Mouse (Mus musculus) hindbrain, embryonic 15.5 days (tissue): ENCODE data around the gene Hephl1. TPM values are rescaled to one million over a fixed set of nuclear protein-coding genes. Genes with fewer than 3 reads are reported as not detected.

Experiments
- ATAC-seq: fragments of 200-750 bp; cut with Nextera tagmentation; 2 replicates; pipeline ENCODE4 v1.8.0; 2017; ENCODE audit warnings: low read depth, moderate number of reproducible peaks, moderate TSS enrichment; ENCODE audit not compliant: low FRiP score
- H3K27ac ChIP-seq: fragments of 300-500 bp; sonication (generic); replicated peaks from 2 replicates; pipeline ENCODE4 v1.5.1; 2015; ENCODE audit warnings: mild to moderate bottlenecking, inconsistent platforms
- H3K27me3 ChIP-seq: fragments of 300-500 bp; sonication (generic); 2 replicates; pipeline ENCODE4 v1.6.1; 2015; ENCODE audit warnings: control low read depth, inconsistent platforms
- H3K36me3 ChIP-seq: fragments of 300-500 bp; sonication (generic); 2 replicates; pipeline ENCODE4 v1.6.1; 2015; ENCODE audit warnings: control low read depth, inconsistent platforms
- H3K4me1 ChIP-seq: fragments of 300-500 bp; sonication (generic); replicated peaks from 2 replicates; pipeline ENCODE4 v1.6.1; 2015; ENCODE audit warnings: control low read depth, inconsistent platforms
- H3K4me2 ChIP-seq: fragments of 300-500 bp; sonication (generic); 2 replicates; pipeline ENCODE4 v1.6.1; 2015; ENCODE audit warnings: moderate library complexity, mild to moderate bottlenecking, inconsistent platforms
- H3K4me3 ChIP-seq: fragments of 300-500 bp; sonication (generic); 2 replicates; pipeline ENCODE4 v1.5.1; 2015; ENCODE audit warnings: mild to moderate bottlenecking, inconsistent platforms
- H3K9ac ChIP-seq: fragments of 300-500 bp; sonication (generic); 2 replicates; pipeline ENCODE4 v1.6.1; 2015; ENCODE audit warnings: inconsistent platforms
- H3K9me3 ChIP-seq: fragments of 300-500 bp; sonication (generic); 2 replicates; pipeline ENCODE4 v1.6.1; 2016; ENCODE audit warnings: control low read depth, inconsistent platforms
- WGBS: fragments of 180-500 bp; shearing (Covaris S2); methylation state at CpG from one replicate; pipeline ENCODE4 v1.1.7; 2015; 5-methylcytosine and 5-hydroxymethylcytosine counted together
- polyA plus RNA-seq: library from polyadenylated mRNA; unstranded; fragments of >200 nt; fragmentation: Nextera tagmentation; extraction: Ambion mirVana; gene quantifications from 2 replicates; pipeline ENCODE4 v1.2.1, GENCODE M21; 2015

The Hephl1 gene
- polyA plus RNA-seq, 1 experiment from 2014 or later: not detected

- Histone ChIP-seq H3K4me1 (0 out of 2 replicates have a peak, but pooled peaks cover 7% of the 10 kb centered on the region), H3K9ac (no peak overlapping the region), H3K27me3 (no peaks in the 10 kb centered on the region), H3K36me3 (0 out of 2 replicates have a peak, but pooled peaks cover 5% of the 10 kb centered on the region), H3K27ac (no peak overlapping the region), H3K4me3 (no peak overlapping the region), H3K9me3 (no peaks in the 10 kb centered on the region), H3K4me2 (no peak overlapping the region)
- 0 out of 2 replicates have a peak, but pooled peaks have one; percentile 39 for ATAC-seq
- 68% methylated on average over 8 of the region's 8 CpGs for WGBS
Measured at GRCm38 (mm10) chr9:15030771-15031170, 81.1 kb downstream of the Hephl1 start.

GRCm38 (mm10) chr9:15029025-15029727 lies 82.7 kb downstream of the Hephl1 start:
- H3K27ac ChIP-seq: no peak overlapping the region
- no peaks in the 10 kb centered on the region for H3K27me3 ChIP-seq
- no peak overlapping the region for H3K4me2 ChIP-seq
- no peak overlapping the region for H3K4me3 ChIP-seq
- H3K9ac ChIP-seq: no peak overlapping the region
- 0 out of 2 replicates have a peak, but pooled peaks cover 5% of the 10 kb centered on the region for H3K36me3 ChIP-seq
- WGBS: 60% methylated on average over 5 of the region's 5 CpGs
- no peaks in the 10 kb centered on the region for H3K9me3 ChIP-seq
- 0 out of 2 replicates have a peak, but pooled peaks cover 3% of the 10 kb centered on the region for H3K4me1 ChIP-seq
- peak; percentile 39; the same call in 1 of the 2 replicates for ATAC-seq

GRCm38 (mm10) chr9:15027725-15028124 lies 84.2 kb downstream of the Hephl1 start:
- Histone ChIP-seq H3K4me3 (no peak overlapping the region), H3K27ac (no peak overlapping the region), H3K9me3 (no peaks in the 10 kb centered on the region), H3K4me2 (no peak overlapping the region), H3K36me3 (0 out of 2 replicates have a peak, but pooled peaks cover 5% of the 10 kb centered on the region), H3K9ac (no peak overlapping the region), H3K4me1 (no peaks in the 10 kb centered on the region), H3K27me3 (no peaks in the 10 kb centered on the region)
- no peak for ATAC-seq
- 69% methylated on average over 3 of the region's 3 CpGs for WGBS

- H3K36me3 ChIP-seq: 0 out of 2 replicates have a peak, but pooled peaks cover 10% of the 10 kb centered on the region
- 94% methylated on average over 1 of the region's 1 CpGs for WGBS
- H3K27ac ChIP-seq: no peak overlapping the region
- no peak overlapping the region for H3K4me2 ChIP-seq
- H3K4me1 ChIP-seq: 0 out of 2 replicates have a peak, but pooled peaks cover 4% of the 10 kb centered on the region
- H3K9ac ChIP-seq: no peak overlapping the region
- ATAC-seq: no peak
- H3K4me3 ChIP-seq: no peak overlapping the region
- no peaks in the 10 kb centered on the region for H3K9me3 ChIP-seq
- H3K27me3 ChIP-seq: no peaks in the 10 kb centered on the region
Measured at GRCm38 (mm10) chr9:15023049-15023448, 88.9 kb downstream of the Hephl1 start.

GRCm38 (mm10) chr9:15021156-15021555 lies 90.8 kb downstream of the Hephl1 start:
- Histone ChIP-seq H3K27me3 (no peaks in the 10 kb centered on the region), H3K9me3 (no peaks in the 10 kb centered on the region), H3K27ac (no peak overlapping the region), H3K36me3 (0 out of 2 replicates have a peak, but pooled peaks cover 10% of the 10 kb centered on the region), H3K4me2 (no peak overlapping the region), H3K4me3 (no peak overlapping the region), H3K4me1 (0 out of 2 replicates have a peak, but pooled peaks cover 4% of the 10 kb centered on the region), H3K9ac (no peak overlapping the region)
- 76% methylated on average over 9 of the region's 9 CpGs for WGBS
- no peak for ATAC-seq

DNA sequence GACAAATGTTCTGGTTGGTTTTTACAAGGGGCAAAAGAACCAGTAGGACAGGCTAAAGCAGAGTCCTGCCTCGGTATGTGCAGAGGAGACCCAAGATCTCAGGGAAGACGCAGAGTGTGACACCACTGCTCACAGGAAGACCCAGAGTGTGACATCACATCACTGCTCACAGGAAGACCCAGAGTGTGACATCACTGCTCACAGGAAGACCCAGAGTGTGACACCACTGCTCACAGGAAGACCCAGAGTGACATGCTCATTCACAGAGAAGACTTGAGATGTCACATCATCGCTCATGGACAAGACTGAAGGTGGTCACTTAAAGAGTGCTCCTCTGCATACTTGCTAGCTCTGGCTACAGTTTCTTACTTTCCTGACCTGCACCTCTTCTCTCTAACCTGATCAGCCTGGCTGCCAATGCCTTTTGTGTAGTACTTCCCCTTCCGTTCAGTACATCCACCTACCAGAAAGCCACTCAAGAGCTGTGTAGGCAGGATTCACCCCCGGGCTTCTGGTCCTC lies 91.3 kb downstream of the Hephl1 start:
- no peak overlapping the region for H3K4me2 ChIP-seq
- WGBS: 92% methylated on average over 5 of the region's 5 CpGs

DNA sequence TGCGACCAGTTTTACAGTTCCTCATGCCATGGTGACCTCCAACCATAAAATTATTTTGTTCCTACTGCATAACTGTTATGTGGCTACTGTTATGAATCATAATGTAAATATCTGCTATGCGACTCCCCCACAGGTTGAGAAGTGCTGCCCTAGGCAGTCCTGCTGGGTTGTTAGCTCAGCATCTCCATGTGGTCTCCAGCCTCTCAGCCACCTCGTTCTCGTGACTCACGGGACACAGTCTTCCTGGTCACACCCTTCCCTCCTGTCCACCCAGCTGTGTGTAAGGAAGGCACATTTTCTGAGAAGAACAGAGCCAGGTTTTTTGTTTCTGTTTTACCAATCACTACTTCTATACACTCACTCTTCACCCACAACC lies 93.2 kb downstream of the Hephl1 start:
- no peak for ATAC-seq
- Histone ChIP-seq H3K36me3 (0 out of 2 replicates have a peak, but pooled peaks cover 10% of the 10 kb centered on the region), H3K9me3 (no peaks in the 10 kb centered on the region), H3K27me3 (no peaks in the 10 kb centered on the region), H3K4me3 (no peak overlapping the region), H3K4me1 (0 out of 2 replicates have a peak, but pooled peaks cover 4% of the 10 kb centered on the region), H3K27ac (no peak overlapping the region), H3K9ac (no peak overlapping the region), H3K4me2 (no peak overlapping the region)
- 84% methylated on average over 5 of the region's 5 CpGs for WGBS

More for the DNA sequence above, 91.3 kb downstream of the Hephl1 start:
- Histone ChIP-seq H3K4me1 (0 out of 2 replicates have a peak, but pooled peaks cover 4% of the 10 kb centered on the region), H3K27ac (no peak overlapping the region), H3K4me3 (no peak overlapping the region), H3K9ac (no peak overlapping the region), H3K27me3 (no peaks in the 10 kb centered on the region), H3K9me3 (no peaks in the 10 kb centered on the region), H3K36me3 (0 out of 2 replicates have a peak, but pooled peaks cover 10% of the 10 kb centered on the region)
- ATAC-seq: no peak

GRCm38 (mm10) chr9:15017791-15018755 lies 93.8 kb downstream of the Hephl1 start:
- 0 out of 2 replicates have a peak, but pooled peaks cover 4% of the 10 kb centered on the region for H3K4me1 ChIP-seq
- 89% methylated on average over 18 of the region's 18 CpGs for WGBS
- H3K27me3 ChIP-seq: no peaks in the 10 kb centered on the region
- no peaks in the 10 kb centered on the region for H3K9me3 ChIP-seq
- H3K4me3 ChIP-seq: no peak overlapping the region
- H3K27ac ChIP-seq: no peak overlapping the region
- no peak for ATAC-seq
- H3K9ac ChIP-seq: no peak overlapping the region
- H3K36me3 ChIP-seq: 0 out of 2 replicates have a peak, but pooled peaks cover 10% of the 10 kb centered on the region
- no peak overlapping the region for H3K4me2 ChIP-seq

GRCm38 (mm10) chr9:15015223-15015956 lies 96.5 kb downstream of the Hephl1 start:
- Histone ChIP-seq H3K36me3 (0 out of 2 replicates have a peak, but pooled peaks cover 5% of the 10 kb centered on the region), H3K27ac (no peak overlapping the region), H3K4me1 (no peaks in the 10 kb centered on the region), H3K4me3 (no peak overlapping the region), H3K9me3 (no peaks in the 10 kb centered on the region), H3K4me2 (no peak overlapping the region), H3K9ac (no peak overlapping the region), H3K27me3 (no peaks in the 10 kb centered on the region)
- 56% methylated on average over 7 of the region's 7 CpGs for WGBS
- peak; percentile 74 for ATAC-seq

DNA sequence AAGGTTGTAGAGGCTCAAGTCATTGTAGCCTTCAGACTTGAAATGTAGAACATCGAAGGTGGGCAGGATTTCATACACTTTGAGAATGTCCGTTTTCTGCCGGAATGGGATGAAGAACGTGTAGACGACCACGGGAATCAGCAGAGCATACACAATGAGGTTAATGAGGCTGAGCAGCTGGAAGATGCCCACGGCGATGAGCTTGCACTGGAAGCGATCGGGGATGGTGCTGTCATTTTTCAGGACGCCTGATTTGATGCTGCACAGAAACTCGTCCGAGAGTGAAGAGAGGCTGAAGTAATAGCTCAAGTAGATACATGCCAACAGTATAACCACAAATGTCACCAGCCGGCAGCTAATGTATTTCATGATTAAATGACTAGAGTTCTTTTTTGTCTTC lies 104.3 kb downstream of the Hephl1 start:
- Histone ChIP-seq H3K4me2 (no peak overlapping the region), H3K4me1 (peaks cover 11% of the 10 kb centered on the region), H3K9me3 (no peaks in the 10 kb centered on the region), H3K27me3 (no peaks in the 10 kb centered on the region), H3K4me3 (no peak overlapping the region), H3K9ac (no peak overlapping the region), H3K27ac (no peak overlapping the region), H3K36me3 (peaks cover 19% of the 10 kb centered on the region)
- whole genome bisulfite sequencing: 45% methylated on average over 14 of the region's 14 CpGs
- ATAC-seq: no peak

- no peaks in the 10 kb centered on the region for H3K27me3 ChIP-seq
- ATAC-seq: no peak
- WGBS: 44% methylated on average over 9 of the region's 9 CpGs
- H3K4me3 ChIP-seq: no peak overlapping the region
- no peak overlapping the region for H3K9ac ChIP-seq
- H3K4me1 ChIP-seq: peaks cover 11% of the 10 kb centered on the region
- H3K27ac ChIP-seq: no peak overlapping the region
- 0 out of 2 replicates have a peak overlapping the region, but pooled peaks have one; percentile 20 for H3K4me2 ChIP-seq
- H3K36me3 ChIP-seq: peaks cover 25% of the 10 kb centered on the region
- no peaks in the 10 kb centered on the region for H3K9me3 ChIP-seq
Measured at GRCm38 (mm10) chr9:15004298-15004685, 107.6 kb downstream of the Hephl1 start.
